Mouse (Mus musculus): ENCODE results near the gene Cbr4. TPM values are rescaled to one million over a fixed set of nuclear protein-coding genes. Genes with fewer than 3 reads are reported as not detected.

Cbr4 gene
- 33.2 and 37.7 TPM in 2 replicates for polyA plus RNA-seq (2015; fragmentation: Nextera tagmentation; extraction: Ambion mirVana)

DNA sequence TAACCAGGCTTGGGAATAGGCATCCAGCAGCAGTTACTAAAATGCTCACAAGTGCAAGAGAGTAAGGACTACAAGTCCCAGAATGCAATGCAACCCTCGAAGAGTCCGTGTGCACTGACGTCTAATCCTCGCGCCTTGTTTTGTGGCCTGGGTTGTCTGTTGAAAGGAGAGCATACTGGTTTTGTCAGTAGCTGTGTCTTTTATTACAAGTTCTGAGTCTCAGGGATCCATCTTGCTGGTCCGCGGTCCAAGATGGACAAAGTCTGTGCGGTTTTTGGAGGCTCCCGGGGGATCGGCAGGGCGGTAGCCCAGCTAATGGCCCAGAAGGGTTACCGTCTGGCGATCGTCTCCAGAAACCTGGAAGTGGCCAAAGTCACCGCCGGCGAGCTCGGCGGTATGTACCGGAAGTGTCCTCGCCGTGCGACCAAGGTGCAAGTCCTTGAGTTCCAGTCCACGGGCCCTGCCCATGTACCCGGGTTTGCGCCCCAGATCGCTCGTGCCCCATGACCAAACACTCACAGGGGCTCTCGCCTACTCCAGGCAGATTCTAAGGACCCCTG is at the start of gene Cbr4:
TSS of gene Cbr4 (plus strand) at position 138 of the 560 bp plus-strand sequence.
- TF ChIP-seq CTCF (IDR thresholded peaks at IDR 0.05) (no peak), EP300 (IDR thresholded peaks at IDR 0.05) (peak; percentile 41; the same call in 1 of the 2 replicates)
- peak; percentile 98 for DNase-seq (ENCODE audit: low spot score)
- Histone ChIP-seq H3K27me3 (replicated peaks; ENCODE audit: insufficient read depth, low read length) (no peaks in the 10 kb centered on the region), H3K9me3 (ENCODE audit: low read length) (no peaks in the 10 kb centered on the region), H3K27ac (ENCODE audit: low read length) (peak within 1 kb of the TSS; percentile 99), H3K4me2 (replicated peaks; ENCODE audit: low read depth, low read length) (peak within 1 kb of the TSS; percentile 73), H3K4me1 (ENCODE audit: insufficient read depth, low read depth, low read length) (no peaks in the 10 kb centered on the region), H3K9ac (replicated peaks; ENCODE audit: low read depth) (peak within 1 kb of the TSS; percentile 87), H3K4me3 (ENCODE audit: low read depth, low read length) (peak within 1 kb of the TSS; percentile 70), H3K36me3 (ENCODE audit: insufficient read depth, low read length) (no peaks in the 10 kb centered on the region)
- WGBS: under 1% methylated on average over 29 of the region's 29 CpGs
- ATAC-seq: peak; percentile 98

- TF ChIP-seq CTCF (IDR thresholded peaks at IDR 0.05): no peak
- no peak for TF ChIP-seq EP300 (IDR thresholded peaks at IDR 0.05)
- no peaks in the 10 kb centered on the region for H3K27me3 ChIP-seq (replicated peaks; ENCODE audit: insufficient read depth, low read length)
- no peaks in the 10 kb centered on the region for H3K4me1 ChIP-seq (ENCODE audit: insufficient read depth, low read depth, low read length)
- DNase-seq (ENCODE audit: low spot score) (no peak), ATAC-seq (no peak)
- no peaks in the 10 kb centered on the region for H3K9me3 ChIP-seq (ENCODE audit: low read length)
- H3K4me2 ChIP-seq (replicated peaks; ENCODE audit: low read depth, low read length): no peak overlapping the region
- WGBS: 93% methylated on average over 3 of the region's 3 CpGs
- H3K27ac ChIP-seq (ENCODE audit: low read length): no peak overlapping the region
- H3K9ac ChIP-seq (replicated peaks; ENCODE audit: low read depth): no peak overlapping the region
- no peak overlapping the region for H3K4me3 ChIP-seq (ENCODE audit: low read depth, low read length)
- H3K36me3 ChIP-seq (ENCODE audit: insufficient read depth, low read length): no peaks in the 10 kb centered on the region
Measured at GRCm38 (mm10) chr8:61442988-61443387, 44.5 kb upstream of the Cbr4 start.

DNA sequence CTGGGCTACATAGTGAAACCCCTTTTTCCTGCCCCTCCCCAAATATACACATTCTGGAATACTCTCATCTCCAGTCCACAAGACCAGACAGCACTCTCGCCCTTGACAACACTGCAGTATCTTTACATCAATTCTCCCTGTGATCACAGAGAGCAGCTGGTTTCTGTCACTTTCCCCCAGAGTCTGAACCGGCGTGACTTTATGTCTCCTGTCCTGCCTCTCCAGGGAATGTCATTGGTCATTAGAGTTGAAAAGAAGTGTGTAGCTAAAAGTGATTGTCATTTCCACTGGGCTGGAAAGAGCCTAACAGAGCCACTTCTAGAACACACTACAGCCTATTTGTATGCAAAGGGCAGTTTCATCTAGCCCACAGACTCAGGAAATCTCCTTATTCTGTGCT is 43.2 kb upstream of the Cbr4 start:
- H3K4me1 ChIP-seq (ENCODE audit: insufficient read depth, low read depth, low read length): no peaks in the 10 kb centered on the region
- ATAC-seq: peak; percentile 43; the same call in 1 of the 2 replicates
- H3K27me3 ChIP-seq (replicated peaks; ENCODE audit: insufficient read depth, low read length): no peaks in the 10 kb centered on the region
- TF ChIP-seq CTCF (IDR thresholded peaks at IDR 0.05): no peak
- TF ChIP-seq EP300 (IDR thresholded peaks at IDR 0.05): no peak
- 50% methylated on average over 3 of the region's 3 CpGs for WGBS
- H3K36me3 ChIP-seq (ENCODE audit: insufficient read depth, low read length): no peaks in the 10 kb centered on the region
- no peaks in the 10 kb centered on the region for H3K9me3 ChIP-seq (ENCODE audit: low read length)
- no peak overlapping the region for H3K4me3 ChIP-seq (ENCODE audit: low read depth, low read length)
- DNase-seq (ENCODE audit: low spot score): peak; percentile 51
- no peak overlapping the region for H3K27ac ChIP-seq (ENCODE audit: low read length)
- no peak overlapping the region for H3K9ac ChIP-seq (replicated peaks; ENCODE audit: low read depth)
- no peak overlapping the region for H3K4me2 ChIP-seq (replicated peaks; ENCODE audit: low read depth, low read length)

DNA sequence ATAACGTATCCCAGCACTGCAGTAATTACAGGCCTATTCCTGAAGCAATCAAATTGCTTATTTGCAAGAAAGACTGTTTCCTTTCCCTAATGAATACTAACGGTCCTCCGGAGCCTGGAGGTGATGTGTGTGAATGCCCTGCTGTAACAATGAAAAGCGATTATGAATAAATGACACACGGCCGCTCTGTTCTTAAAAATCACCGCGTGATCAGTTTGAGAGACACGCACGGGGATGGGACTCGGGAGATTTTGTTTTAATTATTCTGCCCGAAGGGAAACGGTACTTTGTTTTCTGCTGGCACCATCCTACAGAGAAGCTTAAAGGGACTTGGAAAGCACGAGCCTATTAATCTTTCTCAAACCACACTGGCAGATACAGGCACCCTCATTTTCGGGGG is 41.2 kb upstream of the Cbr4 start:
- ATAC-seq (no peak), DNase-seq (ENCODE audit: low spot score) (no peak)
- no peaks in the 10 kb centered on the region for H3K36me3 ChIP-seq (ENCODE audit: insufficient read depth, low read length)
- no peaks in the 10 kb centered on the region for H3K9me3 ChIP-seq (ENCODE audit: low read length)
- H3K4me3 ChIP-seq (ENCODE audit: low read depth, low read length): no peak overlapping the region; the same call in 1 of the 2 replicates
- H3K27ac ChIP-seq (ENCODE audit: low read length): no peak overlapping the region
- H3K4me1 ChIP-seq (ENCODE audit: insufficient read depth, low read depth, low read length): no peaks in the 10 kb centered on the region
- 41% methylated on average over 15 of the region's 15 CpGs for WGBS
- TF ChIP-seq CTCF (IDR thresholded peaks at IDR 0.05) (no peak), EP300 (IDR thresholded peaks at IDR 0.05) (no peak)
- no peaks in the 10 kb centered on the region for H3K27me3 ChIP-seq (replicated peaks; ENCODE audit: insufficient read depth, low read length)
- no peak overlapping the region for H3K9ac ChIP-seq (replicated peaks; ENCODE audit: low read depth)
- peak overlapping the region; percentile 14; the same call in 1 of the 2 replicates for H3K4me2 ChIP-seq (replicated peaks; ENCODE audit: low read depth, low read length)

GRCm38 (mm10) chr8:61448100-61448499 is 39.4 kb upstream of the Cbr4 start:
- H3K27me3 ChIP-seq (replicated peaks; ENCODE audit: insufficient read depth, low read length): no peaks in the 10 kb centered on the region
- TF ChIP-seq CTCF (IDR thresholded peaks at IDR 0.05): no peak
- no peaks in the 10 kb centered on the region for H3K4me1 ChIP-seq (ENCODE audit: insufficient read depth, low read depth, low read length)
- DNase-seq (ENCODE audit: low spot score): no peak
- no peak overlapping the region for H3K9ac ChIP-seq (replicated peaks; ENCODE audit: low read depth)
- no peak overlapping the region for H3K27ac ChIP-seq (ENCODE audit: low read length)
- H3K4me3 ChIP-seq (ENCODE audit: low read depth, low read length): no peak overlapping the region
- 51% methylated on average over 2 of the region's 2 CpGs for WGBS
- H3K4me2 ChIP-seq (replicated peaks; ENCODE audit: low read depth, low read length): no peak overlapping the region
- no peaks in the 10 kb centered on the region for H3K36me3 ChIP-seq (ENCODE audit: insufficient read depth, low read length)
- H3K9me3 ChIP-seq (ENCODE audit: low read length): no peaks in the 10 kb centered on the region
- ATAC-seq: no peak

DNA sequence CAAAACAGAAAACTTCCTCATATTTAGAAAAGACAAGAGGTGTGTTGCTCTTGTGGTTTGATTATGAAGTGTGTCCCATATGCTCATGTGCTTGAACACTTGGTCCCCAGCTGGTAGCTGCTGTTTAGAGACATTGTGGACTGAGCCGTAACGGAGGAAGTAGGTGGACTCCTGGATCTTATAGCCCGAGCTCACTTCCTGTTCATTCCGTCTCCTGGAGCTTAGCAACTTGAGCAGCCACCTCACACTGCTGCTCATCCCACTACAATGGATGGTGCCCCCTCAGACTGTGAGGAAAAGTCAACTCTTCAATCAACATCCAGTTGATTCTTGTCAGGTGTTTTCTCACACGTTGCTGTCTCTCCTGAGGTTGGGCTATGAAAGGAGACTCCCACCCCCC is 38.7 kb upstream of the Cbr4 start:
- H3K4me1 ChIP-seq (ENCODE audit: insufficient read depth, low read depth, low read length): no peaks in the 10 kb centered on the region
- WGBS: 39% methylated on average over 5 of the region's 5 CpGs
- no peak for ATAC-seq
- no peaks in the 10 kb centered on the region for H3K27me3 ChIP-seq (replicated peaks; ENCODE audit: insufficient read depth, low read length)
- H3K36me3 ChIP-seq (ENCODE audit: insufficient read depth, low read length): no peaks in the 10 kb centered on the region
- H3K4me3 ChIP-seq (ENCODE audit: low read depth, low read length): no peak overlapping the region
- DNase-seq (ENCODE audit: low spot score): no peak
- no peak overlapping the region for H3K9ac ChIP-seq (replicated peaks; ENCODE audit: low read depth)
- no peak overlapping the region for H3K27ac ChIP-seq (ENCODE audit: low read length)
- H3K4me2 ChIP-seq (replicated peaks; ENCODE audit: low read depth, low read length): no peak overlapping the region
- no peak for TF ChIP-seq CTCF (IDR thresholded peaks at IDR 0.05)
- TF ChIP-seq EP300 (IDR thresholded peaks at IDR 0.05): no peak
- H3K9me3 ChIP-seq (ENCODE audit: low read length): no peaks in the 10 kb centered on the region

Data from lung, postnatal 0 days (tissue).